Mouse (Mus musculus) spleen, adult 18-20 months (tissue): ENCODE measurements around the gene Zbtb8a.

ENCODE experiments used
- DNase-seq, 2 experiments: peaks; one replicate each; pipeline ENCODE4 v3.0.0; 2022; ENCODE audit warnings: mixed read lengths in 2 of 2

Zbtb8a gene

GRCm38 (mm10) chr4:129332846-129333245, 45.1 kb downstream of the Zbtb8a start:
- no peak for DNase-seq

GRCm38 (mm10) chr4:129326191-129326590, 51.7 kb downstream of the Zbtb8a start:
- DNase-seq: no peak

- no peak for DNase-seq
Observed at GRCm38 (mm10) chr4:129324756-129325155, 53.2 kb downstream of the Zbtb8a start.

- no peak for DNase-seq
Observed at GRCm38 (mm10) chr4:129323491-129323890, 54.4 kb downstream of the Zbtb8a start.

GRCm38 (mm10) chr4:129322042-129322441, 55.9 kb downstream of the Zbtb8a start:
- no peak for DNase-seq

- no peak for DNase-seq
Observed at GRCm38 (mm10) chr4:129320876-129321275, 57.0 kb downstream of the Zbtb8a start.

GRCm38 (mm10) chr4:129313886-129314285, 64.0 kb downstream of the Zbtb8a start:
- no peak for DNase-seq

- no peak for DNase-seq
Observed at GRCm38 (mm10) chr4:129307936-129308335, 70.0 kb downstream of the Zbtb8a start.

- DNase-seq: no peak
Observed at GRCm38 (mm10) chr4:129304306-129304705, 73.6 kb downstream of the Zbtb8a start.

GRCm38 (mm10) chr4:129303816-129304215, 74.1 kb downstream of the Zbtb8a start:
- no peak for DNase-seq
